Mouse (Mus musculus): Measurements from ENCODE around the gene Vbp1. TPM values are rescaled to one million over a fixed set of nuclear protein-coding genes. Genes with fewer than 3 reads are reported as not detected.

Vbp1 gene
- 0.72 and 0.93 TPM in 2 replicates for polyA plus RNA-seq (2012; rRNA removed)

GRCm38 (mm10) chrX:75514179-75514972 is at the start of gene Vbp1:
Gene Vbp1, plus strand, starts transcription at chrX:75514299.

GRCm38 (mm10) chrX:75577582-75578324 is 63.7 kb downstream of the Vbp1 start, which contains the start of gene Rab39b:
Gene Rab39b, minus strand, starts transcription at chrX:75578231.

Other genes starting within 250 kb of the Vbp1 start
- 1.6 and 1.8 TPM in 2 replicates for gene Fundc2, start 131.9 kb upstream of the Vbp1 start, polyA plus RNA-seq (2012; rRNA removed)
- gene F8, start 131.7 kb upstream of the Vbp1 start, polyA plus RNA-seq (2012; rRNA removed) = 0.01 and 0.32 TPM in 2 replicates
- gene Cmc4, start 97.7 kb upstream of the Vbp1 start, polyA plus RNA-seq (2012; rRNA removed) = 0.40 and 1.3 TPM in 2 replicates
- 2.3 and 3.9 TPM in 2 replicates for gene Mtcp1, start 97.7 kb upstream of the Vbp1 start, polyA plus RNA-seq (2012; rRNA removed)
- 2.5 and 4.3 TPM in 2 replicates for gene Brcc3, start 97.7 kb upstream of the Vbp1 start, polyA plus RNA-seq (2012; rRNA removed)
- gene Rab39b, start 63.9 kb downstream of the Vbp1 start, polyA plus RNA-seq (2012; rRNA removed) = 0.20 and 0.21 TPM in 2 replicates